Mouse (Mus musculus): ENCODE data around the gene Edn1. TPM values are rescaled to one million over a fixed set of nuclear protein-coding genes. Genes with fewer than 3 reads are reported as not detected.

Gene Edn1
- polyA plus RNA-seq (2014; fragmentation: Nextera tagmentation; extraction: Ambion mirVana), result 0.62 and 1.2 TPM in 2 replicates

DNA sequence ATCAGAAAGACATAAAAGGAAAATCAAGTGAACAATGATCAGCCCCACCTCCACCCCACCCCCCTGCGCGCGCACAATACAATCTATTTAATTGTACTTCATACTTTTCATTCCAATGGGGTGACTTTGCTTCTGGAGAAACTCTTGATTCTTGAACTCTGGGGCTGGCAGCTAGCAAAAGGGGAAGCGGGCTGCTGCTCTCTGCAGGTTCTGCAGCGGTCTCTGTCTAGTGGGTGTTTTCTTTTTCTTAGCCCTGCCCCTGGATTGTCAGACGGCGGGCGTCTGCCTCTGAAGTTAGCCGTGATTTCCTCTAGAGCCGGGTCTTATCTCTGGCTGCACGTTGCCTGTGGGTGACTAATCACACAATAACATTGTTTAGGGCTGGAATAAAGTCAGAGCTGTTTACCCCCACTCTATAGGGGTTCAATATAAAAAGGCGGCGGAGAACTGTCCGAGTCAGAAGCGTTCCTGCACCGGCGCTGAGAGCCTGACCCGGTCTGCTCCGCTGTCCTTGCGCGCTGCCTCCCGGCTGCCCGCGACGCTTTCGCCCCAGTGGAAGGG, at the start of gene Edn1:
Edn1 (plus strand) TSS at position 316 of the 561 bp plus-strand sequence.
- Histone ChIP-seq H3K4me3 (ENCODE audit: low read depth, low read length) (peak within 1 kb of the TSS; percentile 21), H3K9ac (ENCODE audit: low read depth, low read length) (no peak within 1 kb of the TSS), H3K4me1 (replicated peaks; ENCODE audit: control insufficient read depth, insufficient read depth, low read length) (no peaks in the 10 kb centered on the region), H3K36me3 (ENCODE audit: control insufficient read depth, insufficient read depth, low read length) (no peaks in the 10 kb centered on the region), H3K27me3 (replicated peaks; ENCODE audit: control insufficient read depth, insufficient read depth, low read length) (peaks cover 41% of the 10 kb centered on the region), H3K4me2 (peak within 1 kb of the TSS; percentile 63), H3K27ac (ENCODE audit: low read depth, low read length) (no peak within 1 kb of the TSS), H3K9me3 (ENCODE audit: control insufficient read depth, low read length) (no peaks in the 10 kb centered on the region)
- ATAC-seq (replicated peaks; ENCODE audit: low FRiP score) (peak; percentile 80), DNase-seq (ENCODE audit: low spot score) (peak; percentile 59)
- under 1% methylated on average over 26 of the region's 26 CpGs for WGBS

- Histone ChIP-seq H3K9ac (ENCODE audit: low read depth, low read length) (no peak overlapping the region), H3K4me2 (no peak overlapping the region), H3K36me3 (ENCODE audit: control insufficient read depth, insufficient read depth, low read length) (no peaks in the 10 kb centered on the region), H3K4me1 (replicated peaks; ENCODE audit: control insufficient read depth, insufficient read depth, low read length) (0 out of 2 replicates have a peak, but pooled peaks cover under 1% of the 10 kb centered on the region), H3K9me3 (ENCODE audit: control insufficient read depth, low read length) (no peaks in the 10 kb centered on the region), H3K4me3 (ENCODE audit: low read depth, low read length) (no peak overlapping the region), H3K27me3 (replicated peaks; ENCODE audit: control insufficient read depth, insufficient read depth, low read length) (no peaks in the 10 kb centered on the region), H3K27ac (ENCODE audit: low read depth, low read length) (no peak overlapping the region)
- no peak for DNase-seq (ENCODE audit: low spot score)
- 58% methylated on average over 5 of the region's 5 CpGs for WGBS
- no peak for ATAC-seq (replicated peaks; ENCODE audit: low FRiP score)
Observed at GRCm38 (mm10) chr13:42253821-42254220, 47.5 kb upstream of the Edn1 start.

- Histone ChIP-seq H3K4me3 (ENCODE audit: low read depth, low read length) (no peak overlapping the region), H3K4me2 (no peak overlapping the region), H3K27ac (ENCODE audit: low read depth, low read length) (no peak overlapping the region), H3K9me3 (ENCODE audit: control insufficient read depth, low read length) (no peaks in the 10 kb centered on the region), H3K36me3 (ENCODE audit: control insufficient read depth, insufficient read depth, low read length) (no peaks in the 10 kb centered on the region), H3K4me1 (replicated peaks; ENCODE audit: control insufficient read depth, insufficient read depth, low read length) (0 out of 2 replicates have a peak, but pooled peaks cover 2% of the 10 kb centered on the region), H3K27me3 (replicated peaks; ENCODE audit: control insufficient read depth, insufficient read depth, low read length) (no peaks in the 10 kb centered on the region), H3K9ac (ENCODE audit: low read depth, low read length) (no peak overlapping the region)
- no peak for ATAC-seq (replicated peaks; ENCODE audit: low FRiP score)
- 61% methylated on average over 1 of the region's 1 CpGs for WGBS
- no peak for DNase-seq (ENCODE audit: low spot score)
Observed at GRCm38 (mm10) chr13:42255105-42255504, 46.2 kb upstream of the Edn1 start.

GRCm38 (mm10) chr13:42258422-42258821, 42.9 kb upstream of the Edn1 start:
- H3K27me3 ChIP-seq (replicated peaks; ENCODE audit: control insufficient read depth, insufficient read depth, low read length), result no peaks in the 10 kb centered on the region
- H3K27ac ChIP-seq (ENCODE audit: low read depth, low read length), result no peak overlapping the region
- no peak overlapping the region for H3K4me3 ChIP-seq (ENCODE audit: low read depth, low read length)
- ATAC-seq (replicated peaks; ENCODE audit: low FRiP score) (no peak), DNase-seq (ENCODE audit: low spot score) (no peak)
- no peak overlapping the region for H3K4me2 ChIP-seq
- H3K9ac ChIP-seq (ENCODE audit: low read depth, low read length), result no peak overlapping the region
- H3K9me3 ChIP-seq (ENCODE audit: control insufficient read depth, low read length), result no peaks in the 10 kb centered on the region
- H3K4me1 ChIP-seq (replicated peaks; ENCODE audit: control insufficient read depth, insufficient read depth, low read length), result 0 out of 2 replicates have a peak, but pooled peaks cover 2% of the 10 kb centered on the region
- 61% methylated on average over 5 of the region's 5 CpGs for WGBS
- no peaks in the 10 kb centered on the region for H3K36me3 ChIP-seq (ENCODE audit: control insufficient read depth, insufficient read depth, low read length)

- Histone ChIP-seq H3K36me3 (ENCODE audit: control insufficient read depth, insufficient read depth, low read length) (no peaks in the 10 kb centered on the region), H3K27ac (ENCODE audit: low read depth, low read length) (no peak overlapping the region), H3K4me3 (ENCODE audit: low read depth, low read length) (no peak overlapping the region), H3K27me3 (replicated peaks; ENCODE audit: control insufficient read depth, insufficient read depth, low read length) (no peaks in the 10 kb centered on the region), H3K9me3 (ENCODE audit: control insufficient read depth, low read length) (no peaks in the 10 kb centered on the region), H3K4me2 (no peak overlapping the region), H3K4me1 (replicated peaks; ENCODE audit: control insufficient read depth, insufficient read depth, low read length) (0 out of 2 replicates have a peak, but pooled peaks cover 2% of the 10 kb centered on the region), H3K9ac (ENCODE audit: low read depth, low read length) (no peak overlapping the region)
- ATAC-seq (replicated peaks; ENCODE audit: low FRiP score) (no peak), DNase-seq (ENCODE audit: low spot score) (no peak)
- 79% methylated on average over 6 of the region's 6 CpGs for WGBS
Observed at GRCm38 (mm10) chr13:42260667-42261066, 40.6 kb upstream of the Edn1 start.

GRCm38 (mm10) chr13:42270051-42270450, 31.2 kb upstream of the Edn1 start:
- H3K27me3 ChIP-seq (replicated peaks; ENCODE audit: control insufficient read depth, insufficient read depth, low read length), result no peaks in the 10 kb centered on the region
- H3K36me3 ChIP-seq (ENCODE audit: control insufficient read depth, insufficient read depth, low read length), result no peaks in the 10 kb centered on the region
- H3K27ac ChIP-seq (ENCODE audit: low read depth, low read length), result no peak overlapping the region
- no peaks in the 10 kb centered on the region for H3K9me3 ChIP-seq (ENCODE audit: control insufficient read depth, low read length)
- no peak overlapping the region for H3K4me3 ChIP-seq (ENCODE audit: low read depth, low read length)
- no peaks in the 10 kb centered on the region for H3K4me1 ChIP-seq (replicated peaks; ENCODE audit: control insufficient read depth, insufficient read depth, low read length)
- DNase-seq (ENCODE audit: low spot score) (no peak), ATAC-seq (replicated peaks; ENCODE audit: low FRiP score) (no peak)
- no peak overlapping the region for H3K9ac ChIP-seq (ENCODE audit: low read depth, low read length)
- 85% methylated on average over 9 of the region's 9 CpGs for WGBS
- H3K4me2 ChIP-seq, result no peak overlapping the region

- H3K9me3 ChIP-seq (ENCODE audit: control insufficient read depth, low read length), result no peaks in the 10 kb centered on the region
- DNase-seq (ENCODE audit: low spot score) (no peak), ATAC-seq (replicated peaks; ENCODE audit: low FRiP score) (no peak)
- H3K4me3 ChIP-seq (ENCODE audit: low read depth, low read length), result no peak overlapping the region
- H3K27ac ChIP-seq (ENCODE audit: low read depth, low read length), result no peak overlapping the region
- WGBS, result 85% methylated on average over 9 of the region's 9 CpGs
- no peak overlapping the region for H3K4me2 ChIP-seq
- H3K27me3 ChIP-seq (replicated peaks; ENCODE audit: control insufficient read depth, insufficient read depth, low read length), result no peaks in the 10 kb centered on the region
- no peak overlapping the region for H3K9ac ChIP-seq (ENCODE audit: low read depth, low read length)
- H3K4me1 ChIP-seq (replicated peaks; ENCODE audit: control insufficient read depth, insufficient read depth, low read length), result no peaks in the 10 kb centered on the region
- H3K36me3 ChIP-seq (ENCODE audit: control insufficient read depth, insufficient read depth, low read length), result no peaks in the 10 kb centered on the region
Observed at GRCm38 (mm10) chr13:42276774-42277454, 24.4 kb upstream of the Edn1 start.

- DNase-seq (ENCODE audit: low spot score), result no peak
- no peak for ATAC-seq (replicated peaks; ENCODE audit: low FRiP score)
- Histone ChIP-seq H3K4me3 (ENCODE audit: low read depth, low read length) (no peak overlapping the region), H3K9ac (ENCODE audit: low read depth, low read length) (no peak overlapping the region), H3K9me3 (ENCODE audit: control insufficient read depth, low read length) (no peaks in the 10 kb centered on the region), H3K27ac (ENCODE audit: low read depth, low read length) (no peak overlapping the region), H3K4me1 (replicated peaks; ENCODE audit: control insufficient read depth, insufficient read depth, low read length) (no peaks in the 10 kb centered on the region), H3K4me2 (no peak overlapping the region), H3K36me3 (ENCODE audit: control insufficient read depth, insufficient read depth, low read length) (no peaks in the 10 kb centered on the region), H3K27me3 (replicated peaks; ENCODE audit: control insufficient read depth, insufficient read depth, low read length) (no peaks in the 10 kb centered on the region)
- WGBS, result 75% methylated on average over 2 of the region's 2 CpGs
Observed at GRCm38 (mm10) chr13:42277751-42278150, 23.5 kb upstream of the Edn1 start.

DNA sequence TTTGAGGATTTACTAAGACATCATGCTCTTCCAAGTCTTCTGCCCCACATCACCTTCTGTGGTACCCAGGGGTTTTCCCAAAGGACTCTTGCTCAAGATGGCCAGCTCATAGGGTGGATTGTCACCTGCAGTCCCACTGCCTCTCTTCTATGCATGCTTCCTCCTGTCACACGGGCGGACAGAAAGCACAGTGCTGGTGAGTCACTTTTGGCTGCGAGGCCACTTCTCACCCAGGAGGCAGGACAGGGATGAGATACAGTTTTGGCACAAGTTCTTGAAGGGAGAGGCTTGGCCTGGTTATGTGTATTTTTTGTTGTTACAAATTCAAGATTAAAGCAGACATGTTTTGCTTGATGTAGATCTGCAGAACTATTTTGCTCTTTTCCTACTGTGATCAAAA, 15.4 kb upstream of the Edn1 start:
- no peaks in the 10 kb centered on the region for H3K9me3 ChIP-seq (ENCODE audit: control insufficient read depth, low read length)
- H3K9ac ChIP-seq (ENCODE audit: low read depth, low read length), result no peak overlapping the region
- H3K27me3 ChIP-seq (replicated peaks; ENCODE audit: control insufficient read depth, insufficient read depth, low read length), result no peaks in the 10 kb centered on the region
- no peak for ATAC-seq (replicated peaks; ENCODE audit: low FRiP score)
- 83% methylated on average over 3 of the region's 3 CpGs for WGBS
- H3K4me1 ChIP-seq (replicated peaks; ENCODE audit: control insufficient read depth, insufficient read depth, low read length), result no peaks in the 10 kb centered on the region
- DNase-seq (ENCODE audit: low spot score), result no peak
- no peak overlapping the region for H3K4me2 ChIP-seq
- no peak overlapping the region for H3K27ac ChIP-seq (ENCODE audit: low read depth, low read length)
- no peaks in the 10 kb centered on the region for H3K36me3 ChIP-seq (ENCODE audit: control insufficient read depth, insufficient read depth, low read length)
- H3K4me3 ChIP-seq (ENCODE audit: low read depth, low read length), result no peak overlapping the region

All from liver, embryonic 11.5 days (tissue).